Mouse (Mus musculus) ZHBTc4 (cell line): ENCODE data around the gene Fras1.

ENCODE experiments used
- DNase-seq: peaks from one replicate; pipeline ENCODE4 v3.0.0-alpha.2; 2011; ENCODE audit warnings: low read depth, low spot score

The Fras1 gene

GRCm38 (mm10) chr5:96405139-96405842, 31.5 kb downstream of the Fras1 start:
- no peak for DNase-seq

- no peak for DNase-seq
Observed at GRCm38 (mm10) chr5:96408291-96408690, 34.5 kb downstream of the Fras1 start.

GRCm38 (mm10) chr5:96412754-96413394, 39.1 kb downstream of the Fras1 start:
- no peak for DNase-seq

- DNase-seq: no peak
Observed at GRCm38 (mm10) chr5:96417121-96417520, 43.4 kb downstream of the Fras1 start.

GRCm38 (mm10) chr5:96421550-96421949, 47.8 kb downstream of the Fras1 start:
- no peak for DNase-seq

- DNase-seq: no peak
Observed at GRCm38 (mm10) chr5:96422716-96423115, 49.0 kb downstream of the Fras1 start.

GRCm38 (mm10) chr5:96425391-96425790, 51.6 kb downstream of the Fras1 start:
- DNase-seq: no peak

GRCm38 (mm10) chr5:96429532-96430141, 55.9 kb downstream of the Fras1 start:
- no peak for DNase-seq

GRCm38 (mm10) chr5:96437870-96438269, 64.1 kb downstream of the Fras1 start:
- no peak for DNase-seq

GRCm38 (mm10) chr5:96439811-96440210, 66.1 kb downstream of the Fras1 start:
- DNase-seq: no peak

- DNase-seq: no peak
Observed at GRCm38 (mm10) chr5:96447460-96447859, 73.7 kb downstream of the Fras1 start.

GRCm38 (mm10) chr5:96452027-96452426, 78.3 kb downstream of the Fras1 start:
- DNase-seq: no peak

GRCm38 (mm10) chr5:96453386-96453785, 79.6 kb downstream of the Fras1 start:
- DNase-seq: no peak

- no peak for DNase-seq
Observed at GRCm38 (mm10) chr5:96454422-96454821, 80.7 kb downstream of the Fras1 start.

- DNase-seq: no peak
Observed at GRCm38 (mm10) chr5:96455241-96455640, 81.5 kb downstream of the Fras1 start.

- no peak for DNase-seq
Observed at GRCm38 (mm10) chr5:96457436-96457958, 83.7 kb downstream of the Fras1 start.

GRCm38 (mm10) chr5:96459605-96460004, 85.8 kb downstream of the Fras1 start:
- no peak for DNase-seq

GRCm38 (mm10) chr5:96462197-96462596, 88.4 kb downstream of the Fras1 start:
- DNase-seq: no peak

GRCm38 (mm10) chr5:96466461-96466860, 92.7 kb downstream of the Fras1 start:
- no peak for DNase-seq

GRCm38 (mm10) chr5:96471995-96472394, 98.2 kb downstream of the Fras1 start:
- DNase-seq: no peak

GRCm38 (mm10) chr5:96475488-96475887, 101.7 kb downstream of the Fras1 start:
- DNase-seq: no peak

GRCm38 (mm10) chr5:96479003-96479402, 105.2 kb downstream of the Fras1 start:
- no peak for DNase-seq

- no peak for DNase-seq
Observed at GRCm38 (mm10) chr5:96481159-96481558, 107.4 kb downstream of the Fras1 start.
